Mouse (Mus musculus) gastrocnemius, postnatal 10 days (tissue): Measurements from ENCODE around the gene Gm49425. TPM values are rescaled to one million over a fixed set of nuclear protein-coding genes. Genes with fewer than 3 reads are reported as not detected.

Experiments used
- DNase-seq: peaks from one replicate; pipeline ENCODE4 v3.0.0; 2021; ENCODE audit warnings: mixed read lengths
- microRNA-seq, 2 experiments: library from miRNA; unstranded; fragments of <30 nt; microRNA quantifications; one replicate each; pipeline ENCODE4 v1.2.0; 2021
- total RNA-seq, 2 experiments: library from RNA; stranded (reverse); gene quantifications; 2 replicates each; pipeline ENCODE4 v1.2.3; 2021

Gene Gm49425
- total RNA-seq, 2 experiments from 2014 or later: not detected

GRCm38 (mm10) chr15:101491431-101491830, 25.6 kb downstream of the Gm49425 start, which contains the start of gene Krt83:
Gene Krt83, minus strand, starts transcription at chr15:101491512.
- no peak for DNase-seq

DNA sequence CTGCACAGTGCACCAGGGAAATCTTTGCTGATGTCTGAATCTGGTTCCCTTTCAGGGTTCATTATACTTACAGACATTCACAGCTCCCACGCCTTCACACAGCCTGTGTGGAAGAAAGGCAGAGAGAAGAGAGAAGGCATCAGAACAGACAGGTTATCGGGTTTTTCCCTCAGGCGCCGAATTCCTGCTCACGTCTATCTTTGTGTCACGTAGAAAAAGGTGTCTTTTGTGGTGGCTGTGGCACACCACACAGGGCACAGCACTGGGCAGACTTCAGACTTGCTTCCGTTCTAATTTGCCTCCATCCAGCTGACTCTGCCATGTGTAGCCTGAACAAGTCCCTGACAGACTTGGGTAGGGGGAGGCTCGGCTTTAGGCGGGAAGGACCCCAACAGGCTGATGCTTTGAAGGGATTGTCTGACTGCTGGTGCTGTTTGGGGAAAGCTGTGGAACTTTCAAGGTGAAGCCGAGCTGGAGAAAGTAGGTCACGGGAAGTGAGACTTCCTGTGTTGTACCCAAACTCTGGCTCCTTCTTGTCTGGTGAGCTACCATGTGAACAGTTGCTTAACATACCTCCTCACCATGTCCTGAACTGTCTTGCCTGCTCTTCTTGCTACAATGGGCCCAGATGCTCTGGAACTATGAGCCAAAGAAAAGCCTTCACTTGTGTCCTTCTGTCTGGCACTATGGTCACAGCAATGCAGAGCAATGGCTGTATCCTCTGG, 31.0 kb downstream of the Gm49425 start:
- DNase-seq: no peak

GRCm38 (mm10) chr15:101484939-101485338, 32.1 kb downstream of the Gm49425 start:
- no peak for DNase-seq

DNA sequence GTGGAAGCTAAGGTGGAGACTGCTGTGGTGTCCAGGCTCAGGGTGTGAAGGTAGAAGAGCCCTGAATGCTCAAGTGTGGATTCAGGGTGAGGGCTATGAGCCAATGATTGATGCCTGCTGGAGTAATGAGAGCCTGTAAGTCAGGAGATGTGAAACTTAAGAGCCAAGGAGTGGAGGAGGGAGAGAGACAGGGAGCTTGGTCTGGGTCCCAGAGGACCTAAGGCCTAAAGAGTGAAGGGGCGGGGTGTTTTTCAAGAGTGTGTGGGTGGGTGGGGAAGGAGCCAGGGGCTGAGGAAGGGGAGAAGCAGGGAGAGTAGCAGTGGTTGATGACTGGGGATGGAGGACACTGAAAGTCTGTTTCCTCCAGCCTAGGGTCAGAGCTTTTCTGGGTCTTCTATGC, 33.4 kb downstream of the Gm49425 start:
- DNase-seq: no peak

GRCm38 (mm10) chr15:101482056-101482455, 35.0 kb downstream of the Gm49425 start:
- DNase-seq: no peak

GRCm38 (mm10) chr15:101479666-101480060, 37.4 kb downstream of the Gm49425 start:
- DNase-seq: no peak

- peak; percentile 60 for DNase-seq
These were observed 37.9 kb downstream of the Gm49425 start for GRCm38 (mm10) chr15:101479007-101479665.

GRCm38 (mm10) chr15:101472952-101473528, 44.0 kb downstream of the Gm49425 start, which contains the start of gene Krt86:
Gene Krt86, plus strand, starts transcription at chr15:101473478.
- peak; percentile 32 for DNase-seq

- no peak for DNase-seq
These were observed 48.0 kb downstream of the Gm49425 start for GRCm38 (mm10) chr15:101469093-101469492.

Small RNAs within 50 kb of the gene (microRNA-seq; reads per million reads assigned to microRNA genes)
- 0 reads per million in 2 experiments for gene Gm44393

Other genes with a start within 250 kb of the Gm49425 start
- 10 to 100 TPM; 24.4 to 27.2 TPM for gene Atg101, start 233.0 kb downstream of the Gm49425 start, total RNA-seq
- under 1 TPM; 0.54 to 0.77 TPM for gene 6030408B16Rik, start 224.0 kb downstream of the Gm49425 start, total RNA-seq
- gene Krt80, start 147.1 kb downstream of the Gm49425 start, total RNA-seq: 1 to 10 TPM in 1 of 2 experiments, under 1 TPM in 1; 0.66 to 1.4 TPM
- gene Krt7, start 106.2 kb downstream of the Gm49425 start, total RNA-seq: under 1 TPM in 1 of 2 experiments, not detected in 1; 0.45 TPM
- under 1 TPM; 0.11 to 0.12 TPM for gene Krt87, start 78.5 kb downstream of the Gm49425 start, total RNA-seq
- not detected for gene Krt88, start 69.5 kb downstream of the Gm49425 start, total RNA-seq
- not detected for gene Krt81, start 53.5 kb downstream of the Gm49425 start, total RNA-seq
- gene Krt86, start 43.8 kb downstream of the Gm49425 start, total RNA-seq: not detected
- gene Krt83, start 25.7 kb downstream of the Gm49425 start, total RNA-seq: under 1 TPM in 1 of 2 experiments, not detected in 1; 0.40 TPM
- gene Krt84, start 15.6 kb upstream of the Gm49425 start, total RNA-seq: not detected
- not detected for gene Krt82, start 33.4 kb upstream of the Gm49425 start, total RNA-seq
- not detected for gene Krt90, start 45.7 kb upstream of the Gm49425 start, total RNA-seq
- gene Krt75, start 56.6 kb upstream of the Gm49425 start, total RNA-seq: not detected
- gene Gm5414, start 110.9 kb upstream of the Gm49425 start, total RNA-seq: not detected
- gene Gm5478, start 130.1 kb upstream of the Gm49425 start, total RNA-seq: not detected
- not detected for gene Krt6b, start 163.0 kb upstream of the Gm49425 start, total RNA-seq
- not detected for gene Krt6a, start 177.0 kb upstream of the Gm49425 start, total RNA-seq
- gene Krt5, start 195.6 kb upstream of the Gm49425 start, total RNA-seq: not detected
- gene Krt71, start 225.8 kb upstream of the Gm49425 start, total RNA-seq: under 1 TPM; 0.18 to 0.28 TPM